Mouse (Mus musculus) naive thymus-derived CD4-positive, alpha-beta T cell, adult 2 months (primary cell): ENCODE data around the gene Rsbn1l.
"Not testable (repeated sequence)": the region's sequence is repeated elsewhere in the genome, so short reads cannot be mapped to it uniquely, and the experiment has no call there.

Source experiments
- DNase-seq: peaks from one replicate; pipeline ENCODE4 v3.0.0-alpha.2; 2011; ENCODE audit warnings: low read depth

The Rsbn1l gene

GRCm38 (mm10) chr5:20950516-20950854 lies 5.7 kb downstream of the Rsbn1l start:
- DNase-seq, result peak; percentile 49

GRCm38 (mm10) chr5:20950093-20950492 lies 6.1 kb downstream of the Rsbn1l start:
- no peak for DNase-seq

DNA sequence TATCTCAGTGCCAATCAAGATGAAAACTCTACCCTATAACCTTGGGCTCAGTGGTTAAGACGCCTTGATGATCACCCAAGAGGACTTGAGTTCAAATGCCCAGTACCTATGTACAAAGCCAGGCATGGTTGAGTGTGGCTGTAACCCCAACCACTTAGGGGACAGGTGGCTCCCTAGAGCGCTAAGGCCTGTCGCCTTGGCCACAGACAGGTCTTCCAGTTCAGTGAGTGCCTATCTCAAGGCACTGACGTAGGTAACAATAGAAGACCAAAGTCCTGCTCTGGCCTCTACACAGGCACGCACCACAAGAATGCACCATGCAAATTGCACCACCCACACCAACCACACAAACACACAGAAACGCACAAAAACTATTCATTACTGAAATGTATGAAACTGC lies 9.3 kb downstream of the Rsbn1l start:
- DNase-seq, result no peak

- DNase-seq, result peak; percentile 76
These were observed 11.0 kb downstream of the Rsbn1l start for GRCm38 (mm10) chr5:20944961-20945748.

DNA sequence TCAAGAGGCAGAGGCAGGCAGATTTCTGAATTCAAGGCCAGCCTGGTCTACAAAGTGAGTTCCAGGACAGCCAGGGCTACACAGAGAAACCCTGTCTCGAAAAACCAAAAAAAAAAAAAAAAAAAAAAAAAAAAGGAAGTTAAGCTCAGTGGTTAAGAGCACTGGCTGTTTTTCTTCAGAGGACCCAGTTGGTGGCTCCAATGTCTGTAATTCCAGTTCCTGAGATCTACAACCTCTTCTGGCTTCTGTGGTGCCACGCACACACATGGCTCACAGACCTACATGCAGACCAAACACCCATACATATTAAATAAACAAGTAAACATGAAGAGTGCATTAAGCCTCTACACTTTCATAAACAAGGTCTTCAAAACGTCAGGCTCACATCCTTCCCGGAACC lies 12.4 kb downstream of the Rsbn1l start:
- not testable (repeated sequence) for DNase-seq

DNA sequence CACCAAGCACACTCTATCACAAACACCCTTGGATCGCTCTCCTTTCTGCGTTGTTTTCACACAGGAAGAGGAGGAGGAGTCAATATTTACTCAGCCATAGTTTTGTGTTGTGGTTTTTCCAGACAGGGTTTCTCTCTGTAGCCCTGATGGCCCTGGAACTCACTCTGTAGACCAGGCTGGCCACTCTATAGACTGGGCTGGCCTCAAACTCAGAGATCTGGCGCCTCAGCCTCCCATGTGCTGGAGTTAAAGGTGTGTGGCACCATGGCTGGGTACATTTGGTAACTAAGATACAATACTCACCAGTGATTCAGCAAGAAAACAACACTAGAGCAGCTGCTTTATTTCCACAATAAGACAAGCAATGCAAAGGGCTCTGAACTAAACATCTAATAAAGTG lies 13.7 kb downstream of the Rsbn1l start:
- peak; percentile 34 for DNase-seq

- DNase-seq, result peak; percentile 71
These were observed 15.0 kb downstream of the Rsbn1l start for GRCm38 (mm10) chr5:20941205-20941604.

DNA sequence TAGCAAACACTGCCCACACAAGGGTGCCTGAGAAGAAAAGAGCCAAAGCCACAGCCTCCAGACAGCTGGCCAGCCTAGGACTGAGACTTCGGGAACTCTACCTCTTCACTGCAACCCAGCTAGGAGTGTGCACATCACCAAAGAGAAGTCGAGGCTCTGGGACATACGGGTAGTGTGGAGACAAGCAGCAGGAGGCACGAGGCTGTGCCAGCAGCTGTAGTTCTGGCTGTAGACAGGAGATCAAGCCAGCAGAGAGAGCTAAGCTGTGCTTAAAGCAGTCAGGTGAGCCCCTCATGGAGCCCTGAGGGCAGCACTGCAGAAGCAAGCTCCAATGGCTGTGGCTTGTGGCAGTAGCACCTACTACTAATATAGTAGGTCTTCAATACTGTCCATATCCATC lies 15.5 kb downstream of the Rsbn1l start:
- no peak for DNase-seq

- no peak for DNase-seq
These were observed 16.1 kb downstream of the Rsbn1l start for GRCm38 (mm10) chr5:20940040-20940571.

DNA sequence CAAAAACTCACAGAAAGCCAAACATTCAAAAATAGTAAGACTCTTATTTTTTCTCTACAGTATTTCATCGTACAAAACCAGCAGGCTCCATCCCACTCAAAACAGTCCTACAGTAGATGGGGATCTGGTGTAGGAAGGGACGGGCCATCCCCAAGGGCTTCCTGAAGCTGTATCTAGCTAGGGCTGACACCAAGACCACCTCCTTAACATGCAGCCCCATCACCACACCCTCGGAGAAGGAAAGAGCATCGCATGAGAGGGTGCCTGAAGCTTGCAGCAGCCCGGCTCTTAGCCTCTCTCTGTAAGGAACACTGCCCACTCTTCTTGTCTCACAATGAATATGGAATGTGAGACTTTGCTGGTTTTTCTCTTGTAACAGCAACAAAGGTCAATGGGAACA lies 17.7 kb downstream of the Rsbn1l start:
- DNase-seq, result peak; percentile 33

- no peak for DNase-seq
These were observed 20.3 kb downstream of the Rsbn1l start for GRCm38 (mm10) chr5:20935934-20936333.

GRCm38 (mm10) chr5:20932585-20932984 lies 23.6 kb downstream of the Rsbn1l start:
- DNase-seq, result no peak

- DNase-seq, result no peak
These were observed 24.9 kb downstream of the Rsbn1l start for GRCm38 (mm10) chr5:20931300-20931699.

GRCm38 (mm10) chr5:20930430-20930829 lies 25.8 kb downstream of the Rsbn1l start:
- no peak for DNase-seq

- DNase-seq, result no peak
These were observed 26.5 kb downstream of the Rsbn1l start for GRCm38 (mm10) chr5:20929669-20930151.

- DNase-seq, result no peak
These were observed 30.7 kb downstream of the Rsbn1l start for GRCm38 (mm10) chr5:20925451-20925850.

DNA sequence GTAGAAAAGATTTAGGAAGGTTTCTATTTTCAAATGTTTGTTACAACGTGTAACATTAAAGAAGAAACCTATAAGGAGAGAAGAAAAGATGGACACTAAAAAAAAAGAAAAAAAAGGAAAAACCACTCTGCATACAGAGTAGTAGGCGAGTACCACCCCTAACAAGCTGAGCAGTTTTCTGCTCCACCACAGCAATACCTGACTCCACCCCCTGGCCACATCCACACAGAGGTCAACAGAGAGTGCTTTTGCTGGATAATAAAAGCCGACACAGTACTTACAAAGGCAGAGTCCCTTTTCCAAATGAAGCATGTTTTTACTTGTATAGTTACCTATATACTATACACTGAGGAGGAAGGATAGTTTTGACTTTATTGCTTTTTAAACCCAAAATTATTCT lies 31.6 kb downstream of the Rsbn1l start:
- DNase-seq, result no peak

DNA sequence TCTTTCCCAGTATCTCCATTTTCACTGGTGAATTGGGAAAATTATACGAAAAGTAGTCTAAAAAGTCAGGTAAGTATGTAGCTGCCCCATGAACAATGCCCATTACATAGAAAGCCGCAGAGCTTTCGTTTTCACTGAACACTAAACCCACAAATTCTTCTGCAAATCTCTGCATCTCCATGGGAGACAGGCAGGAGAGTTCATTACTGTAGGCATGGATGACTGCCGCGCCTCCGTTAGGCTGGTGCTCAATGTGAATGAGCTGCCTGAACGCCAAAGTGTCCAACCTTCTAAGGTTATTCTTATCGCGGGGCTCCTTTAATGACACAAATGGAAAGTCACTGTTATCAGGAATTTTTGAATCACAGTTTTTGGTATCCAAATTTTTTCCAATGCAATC lies 36.6 kb downstream of the Rsbn1l start:
- DNase-seq, result no peak

DNA sequence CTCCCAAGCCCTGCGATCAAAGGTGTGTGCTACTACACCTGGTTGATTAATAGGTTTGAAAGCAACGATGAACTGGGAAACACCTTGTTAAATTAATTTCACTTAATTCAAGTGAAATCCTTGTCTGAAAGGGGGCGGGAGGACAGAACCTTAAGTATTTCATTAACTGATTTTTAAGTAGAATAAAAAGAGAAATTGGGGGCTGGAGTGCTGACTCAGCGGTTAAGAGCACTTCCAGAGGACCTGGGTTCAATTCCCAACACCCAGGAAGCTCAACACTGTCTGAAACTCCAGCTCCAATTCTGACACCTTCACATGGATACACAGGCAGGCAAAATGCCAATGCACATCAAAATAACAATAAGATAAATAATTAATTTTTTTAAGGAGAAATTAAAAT lies 37.2 kb downstream of the Rsbn1l start:
- DNase-seq, result no peak

DNA sequence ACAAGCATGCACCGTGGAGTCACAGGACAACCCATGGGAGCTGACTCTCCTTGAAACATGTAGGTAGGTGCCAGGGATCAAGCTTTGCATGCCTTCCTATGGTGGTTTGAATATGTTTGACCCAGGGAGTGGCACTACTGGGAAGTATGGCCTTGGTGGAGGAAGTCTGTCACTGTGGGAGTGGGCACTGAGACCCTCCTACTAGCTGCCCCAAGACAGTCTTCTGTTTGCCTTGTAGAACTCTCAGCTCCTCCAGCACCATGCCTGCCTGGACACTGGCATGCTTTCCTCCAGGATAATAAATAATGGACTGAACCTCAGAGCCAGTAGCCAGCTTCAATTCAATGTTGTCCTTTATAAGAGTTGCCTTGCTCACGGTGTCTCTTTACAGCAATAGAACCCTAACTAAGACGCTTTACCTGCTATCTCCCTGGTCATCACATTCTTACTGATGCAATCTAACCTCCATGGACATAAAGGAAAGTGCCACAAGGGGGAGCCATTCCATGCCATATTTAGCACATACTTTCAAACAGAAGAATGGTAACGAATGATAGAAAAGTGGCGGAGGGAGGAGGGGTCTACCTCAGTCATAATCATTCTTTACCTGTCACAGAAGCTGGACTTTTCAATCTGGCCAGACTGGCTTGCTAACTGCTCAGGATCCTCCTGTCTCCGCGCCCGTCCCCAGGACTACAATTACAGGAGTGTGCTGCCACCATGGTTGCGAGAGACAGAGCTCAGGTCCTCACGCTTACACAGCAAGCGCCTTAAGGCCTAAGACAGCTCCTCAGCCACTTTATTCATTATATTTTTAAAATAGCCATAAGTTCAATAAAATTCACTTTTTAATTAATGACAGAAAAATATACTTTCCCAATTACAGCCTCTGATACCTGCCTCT lies 42.6 kb downstream of the Rsbn1l start:
- DNase-seq, result peak; percentile 88

- no peak for DNase-seq
These were observed 44.5 kb downstream of the Rsbn1l start for GRCm38 (mm10) chr5:20911741-20912140.

GRCm38 (mm10) chr5:20906191-20906590 lies 50.0 kb downstream of the Rsbn1l start:
- DNase-seq, result no peak

GRCm38 (mm10) chr5:20905437-20905836 lies 50.8 kb downstream of the Rsbn1l start:
- no peak for DNase-seq
